Mouse (Mus musculus) cerebellum, postnatal 14 days (tissue): ENCODE results near the gene Agtr1a.

ENCODE experiments used
- DNase-seq, 2 experiments: peaks; one replicate each; pipeline ENCODE4 v3.0.0; 2021; ENCODE audit warnings: mixed read lengths in 2 of 2

Agtr1a gene

DNA sequence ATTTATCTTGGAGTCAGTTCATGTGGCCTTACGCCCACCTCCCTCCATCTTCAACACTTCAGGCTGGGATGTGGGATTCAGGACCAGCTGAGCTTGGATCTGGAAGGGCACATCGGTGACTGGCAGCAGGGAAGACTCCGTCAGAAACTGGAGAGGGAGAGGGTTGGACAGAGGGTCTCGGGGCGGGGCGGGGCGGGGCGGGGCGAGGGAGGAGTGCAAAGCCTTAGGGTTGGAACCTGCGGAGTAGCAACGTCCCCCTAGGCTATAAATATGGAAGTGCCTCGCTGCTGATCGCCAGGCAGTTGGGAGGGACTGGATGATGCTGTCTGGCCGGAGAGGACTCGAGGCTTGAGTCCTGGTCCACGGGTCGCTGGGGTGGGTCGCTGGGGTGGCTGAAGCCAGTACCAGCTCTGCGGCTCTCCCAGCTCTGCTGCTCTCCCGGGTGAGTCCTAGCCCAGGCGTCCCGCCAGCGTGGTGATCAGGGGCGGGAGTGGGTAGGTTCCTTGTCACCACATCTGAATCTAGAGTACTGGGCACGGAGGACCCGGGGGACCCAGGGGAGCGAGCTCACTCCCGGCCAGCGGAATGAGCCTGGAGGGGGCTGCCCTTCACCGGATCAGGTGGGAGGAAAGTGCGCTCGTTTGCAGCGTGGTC, at the start of gene Agtr1a:
Gene Agtr1a (plus strand): TSS at position 294 of the 654 bp plus-strand sequence.
- DNase-seq = peak; percentile 60 to 66

DNA sequence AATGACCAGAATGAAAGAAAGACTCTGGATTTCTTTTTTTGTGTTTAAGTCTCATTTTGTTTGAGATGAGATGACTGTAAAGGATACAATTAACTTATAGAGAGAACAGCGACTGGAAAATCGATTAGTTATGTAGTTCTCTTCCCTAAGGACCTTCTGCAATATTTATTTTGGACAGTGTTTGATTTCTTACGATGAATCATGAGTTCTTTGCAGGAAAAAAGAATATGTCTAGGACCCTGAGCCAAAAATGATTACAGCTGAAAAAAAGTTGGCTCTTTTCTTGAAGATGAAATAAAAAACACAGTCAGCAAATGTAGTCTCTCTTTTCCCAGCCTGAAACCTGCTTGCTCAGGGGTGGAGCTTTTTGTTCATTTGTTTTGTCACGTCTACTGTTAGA, 26.0 kb upstream of the Agtr1a start:
- DNase-seq = no peak

DNA sequence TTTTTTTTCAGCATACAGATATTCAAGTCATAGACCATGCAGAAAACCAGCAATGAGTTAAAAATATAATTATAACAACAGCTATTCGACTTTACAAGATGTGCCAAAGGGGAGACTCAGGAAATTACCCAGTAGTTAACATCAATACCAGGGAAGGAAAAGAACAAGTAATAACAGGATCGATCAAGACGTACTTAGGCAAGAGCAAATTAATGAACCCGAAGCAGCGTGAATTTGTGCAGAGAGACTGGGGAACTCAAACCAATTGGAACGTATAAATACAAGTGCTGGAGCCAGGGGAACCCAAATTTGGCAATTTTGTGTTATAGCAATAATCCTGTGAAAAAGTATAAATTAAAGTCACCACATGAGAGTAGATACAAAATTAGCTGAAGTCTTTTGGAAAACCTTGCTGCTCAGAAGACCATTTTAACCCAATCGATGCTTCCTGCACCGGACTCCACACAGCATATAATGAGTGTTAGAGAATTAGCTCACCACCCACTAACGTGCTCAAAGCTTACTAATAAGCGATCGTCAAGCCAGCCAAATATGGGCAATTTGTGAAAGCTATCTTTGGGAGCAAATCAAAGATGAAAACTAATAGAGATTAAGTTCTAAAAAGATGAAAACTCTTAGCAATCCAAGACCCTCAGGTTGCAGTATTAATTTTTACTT, 11.4 kb upstream of the Agtr1a start:
- no peak for DNase-seq

DNA sequence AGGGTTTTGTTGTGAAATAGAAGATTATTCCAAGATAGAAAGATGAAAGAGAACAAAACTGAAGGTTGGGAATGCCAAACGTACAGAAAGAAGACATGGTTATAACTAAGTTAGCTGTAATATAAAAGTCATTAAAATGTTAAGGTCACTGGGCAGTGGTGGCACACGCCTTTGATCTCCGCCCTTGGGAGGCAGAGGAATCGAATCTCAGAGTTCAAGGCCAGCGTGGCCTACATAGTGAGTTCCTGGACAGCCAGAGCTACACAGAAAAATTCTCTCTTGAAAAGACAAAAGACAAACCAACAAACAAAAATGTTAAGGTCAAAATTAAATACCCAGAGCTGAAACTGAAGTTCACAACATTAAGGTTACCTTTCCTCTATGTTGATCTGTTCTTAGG, 5.2 kb upstream of the Agtr1a start:
- no peak for DNase-seq

DNA sequence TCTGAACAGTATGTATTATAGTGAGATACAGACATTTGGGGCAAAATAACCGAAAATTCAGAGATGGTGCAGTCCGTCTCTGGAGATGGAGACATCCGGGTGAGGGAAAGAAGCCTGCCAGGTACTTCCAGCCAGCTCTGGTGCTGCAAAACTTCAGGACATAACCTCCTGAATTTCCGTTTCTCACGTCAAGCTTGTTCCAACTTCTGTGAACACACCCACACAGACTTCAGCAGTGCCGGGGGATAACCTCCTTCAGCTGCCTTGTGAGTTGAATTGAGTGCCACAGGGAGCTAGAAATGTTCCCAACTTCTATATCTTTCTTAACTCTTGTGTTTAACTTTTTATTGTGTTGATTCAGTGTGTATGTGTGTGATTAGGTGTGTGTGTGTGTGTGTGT, 4.4 kb upstream of the Agtr1a start:
- DNase-seq = no peak

DNA sequence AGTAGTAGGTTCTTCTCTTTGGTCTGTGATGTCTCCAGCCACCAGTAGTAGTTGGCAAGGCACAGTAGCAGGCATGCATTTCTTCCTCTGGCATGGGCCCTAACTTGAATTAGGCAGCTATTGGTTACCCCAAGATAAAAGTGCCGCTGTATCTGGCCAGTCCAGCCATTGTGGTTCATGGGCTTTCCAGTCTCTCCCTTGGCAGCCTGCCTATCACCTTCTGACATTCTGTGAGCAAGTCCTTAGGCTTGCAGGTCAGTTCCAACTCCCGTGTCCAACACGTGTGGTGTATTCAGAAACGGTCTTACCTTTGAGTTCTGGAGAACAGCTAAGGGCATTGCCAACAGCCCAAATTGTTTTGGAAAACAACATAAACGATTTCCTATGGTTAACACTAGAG, 3.7 kb upstream of the Agtr1a start:
- no peak for DNase-seq

DNA sequence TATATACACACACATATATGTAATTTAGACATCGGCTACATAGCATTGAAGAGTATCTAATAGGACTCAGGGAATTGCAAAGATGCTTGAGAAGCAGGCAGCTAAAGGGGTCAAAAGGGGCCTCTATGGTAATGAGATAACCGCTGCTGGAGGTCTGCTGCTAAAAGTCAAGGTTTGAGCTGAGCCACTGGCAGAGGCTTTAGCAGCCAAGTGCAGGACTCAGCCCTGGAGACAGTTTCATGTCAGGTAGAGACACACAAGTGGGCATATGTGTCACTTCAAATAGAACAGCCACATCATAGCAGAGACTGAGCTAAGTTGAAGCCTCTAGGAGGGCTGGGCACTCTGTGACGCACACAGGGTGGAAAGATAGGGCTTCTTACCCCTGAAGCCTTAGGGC, 1.6 kb upstream of the Agtr1a start:
- no peak for DNase-seq

DNA sequence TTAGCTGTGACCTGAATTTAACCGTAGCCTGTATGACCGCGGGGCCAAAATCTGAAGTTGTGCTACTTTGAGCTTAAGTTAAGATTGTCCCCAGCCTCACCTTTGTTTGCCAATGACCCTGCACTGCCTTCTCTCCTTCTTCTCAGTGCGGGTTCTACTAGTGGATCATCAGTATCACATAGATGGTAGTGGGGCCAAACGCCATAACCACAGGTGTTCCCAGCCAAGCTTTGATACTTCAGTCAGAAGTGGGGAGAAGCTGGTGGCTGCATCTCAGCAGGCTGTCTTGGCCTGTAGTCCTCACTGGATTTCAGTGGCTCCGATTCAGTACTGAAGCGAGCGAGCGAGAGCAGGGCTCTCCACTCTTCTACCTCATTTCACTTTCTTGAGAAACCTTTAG, 672 bp downstream of the Agtr1a start:
- DNase-seq = peak in 1 of 2 experiments; percentile 17

DNA sequence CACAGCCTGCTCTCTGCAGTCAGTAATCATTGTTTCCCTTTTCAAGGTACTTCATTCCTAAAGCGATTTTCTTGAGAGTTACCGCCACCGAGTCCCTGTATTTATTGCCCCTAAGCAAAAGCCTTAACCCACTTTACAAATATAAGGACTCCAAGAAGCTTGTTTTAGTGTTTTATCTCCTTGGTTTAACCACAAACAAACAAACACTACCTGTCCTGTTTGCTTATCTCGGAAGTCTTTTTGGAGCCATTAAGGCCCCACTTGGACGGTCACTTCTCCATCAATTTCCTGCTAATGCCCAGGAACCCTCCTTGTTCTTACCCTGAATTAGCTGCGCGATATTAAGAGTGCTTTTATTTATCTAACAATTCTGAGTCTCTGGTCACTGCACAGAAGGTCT, 1.4 kb downstream of the Agtr1a start:
- DNase-seq = no peak

DNA sequence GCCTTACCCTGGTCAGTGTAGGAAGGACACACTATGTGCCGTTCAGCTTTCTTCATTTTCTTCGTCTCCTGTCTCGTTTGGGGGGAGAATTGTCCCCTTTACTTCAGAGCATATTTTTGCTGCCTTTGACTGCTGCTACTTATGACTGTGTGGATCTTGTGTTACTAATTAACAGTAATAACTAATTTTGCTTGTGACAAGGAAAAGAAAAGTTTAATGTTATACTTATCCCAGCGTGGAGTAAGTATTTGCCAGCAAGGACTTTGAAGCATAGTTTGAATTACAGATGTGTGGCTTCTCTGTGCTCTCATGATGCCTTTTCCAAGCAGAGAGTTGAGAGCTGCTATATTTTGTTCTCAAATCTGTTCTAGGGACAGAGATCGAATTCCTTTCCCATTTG, 2.3 kb downstream of the Agtr1a start:
- no peak for DNase-seq

DNA sequence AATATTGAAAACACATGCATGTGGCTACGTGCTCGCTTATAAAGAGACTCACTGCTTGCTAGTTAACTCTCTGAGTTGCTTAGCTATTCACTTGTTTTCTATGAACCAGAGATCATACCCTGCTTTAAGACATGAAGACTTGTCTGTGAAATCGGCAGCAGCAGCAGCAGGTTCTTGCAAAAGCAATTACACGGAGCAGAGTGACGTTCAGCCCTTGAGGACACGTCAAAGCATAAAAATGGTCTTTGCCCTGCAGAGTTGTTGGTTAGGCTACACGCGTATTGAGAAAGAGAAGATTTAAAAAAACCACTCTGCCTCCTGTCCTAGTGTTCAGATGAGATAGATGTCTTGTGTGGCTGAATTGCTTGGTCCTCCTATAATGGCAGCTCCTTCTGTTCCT, 3.7 kb downstream of the Agtr1a start:
- no peak for DNase-seq

DNA sequence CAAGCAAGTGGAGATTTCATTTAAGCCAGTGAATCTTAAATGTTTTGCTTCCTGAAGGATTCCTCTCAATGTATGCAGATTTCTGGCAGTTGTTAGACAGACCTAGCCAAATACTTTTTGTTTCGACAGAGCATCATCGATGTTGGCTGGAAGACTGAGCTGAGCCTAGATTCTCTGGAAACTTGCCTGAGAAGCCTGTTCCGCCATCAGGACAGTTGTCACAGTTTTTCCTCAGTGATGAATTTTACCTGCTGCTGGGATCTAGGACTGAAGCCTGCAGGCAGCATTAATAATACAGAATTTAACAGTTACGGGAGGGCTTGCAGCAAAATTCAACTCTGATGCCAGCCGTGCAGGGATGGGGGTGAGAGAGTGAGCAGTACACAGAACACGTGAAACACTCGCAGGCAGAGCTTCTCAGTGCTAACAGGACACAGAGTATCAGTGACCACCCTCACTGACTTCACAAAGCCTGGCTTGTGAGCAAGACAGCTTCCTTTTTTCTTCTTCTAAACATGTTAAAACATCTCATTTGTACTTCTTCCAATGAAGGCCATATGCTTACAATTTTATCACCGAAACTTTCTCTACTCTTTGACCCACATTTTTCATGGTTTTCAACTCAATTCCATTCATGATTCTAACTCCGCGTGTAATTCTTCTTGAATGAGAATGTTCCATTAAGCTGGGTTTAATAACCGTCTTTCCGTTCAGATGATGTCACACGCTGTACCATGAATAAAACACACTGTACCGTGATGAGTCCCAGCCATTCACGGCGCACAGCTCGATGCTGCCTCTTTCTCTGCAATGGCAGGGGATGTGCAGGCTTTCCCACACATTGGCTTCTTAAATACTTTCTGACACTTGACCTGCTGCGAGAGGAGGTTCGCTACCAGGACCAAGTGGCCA, 6.0 kb downstream of the Agtr1a start:
- DNase-seq = peak; percentile 15 to 18

DNA sequence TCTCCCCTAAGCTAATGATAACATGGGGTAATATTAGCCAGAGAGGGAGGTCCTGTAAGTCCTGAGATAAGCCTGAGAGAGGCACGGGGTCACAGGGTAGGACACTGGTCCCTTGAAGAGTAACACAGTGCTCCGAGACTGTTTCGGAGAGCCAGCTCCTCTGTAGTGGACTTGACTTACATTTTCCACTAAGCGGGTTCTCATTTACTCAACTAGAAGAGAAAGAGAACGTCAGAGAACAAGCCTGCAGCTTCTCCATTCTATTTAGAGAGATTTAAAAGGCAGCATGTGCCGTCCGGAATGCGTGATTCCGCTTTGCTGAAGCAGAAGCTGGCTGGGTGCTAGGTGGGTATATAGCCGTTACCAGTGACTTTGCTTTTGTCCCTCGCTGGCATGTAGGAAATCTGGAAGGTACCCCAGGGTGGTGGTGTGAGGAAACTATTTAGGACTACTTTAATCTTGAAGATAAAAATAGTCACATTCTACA, 9.2 kb downstream of the Agtr1a start:
- DNase-seq = no peak

DNA sequence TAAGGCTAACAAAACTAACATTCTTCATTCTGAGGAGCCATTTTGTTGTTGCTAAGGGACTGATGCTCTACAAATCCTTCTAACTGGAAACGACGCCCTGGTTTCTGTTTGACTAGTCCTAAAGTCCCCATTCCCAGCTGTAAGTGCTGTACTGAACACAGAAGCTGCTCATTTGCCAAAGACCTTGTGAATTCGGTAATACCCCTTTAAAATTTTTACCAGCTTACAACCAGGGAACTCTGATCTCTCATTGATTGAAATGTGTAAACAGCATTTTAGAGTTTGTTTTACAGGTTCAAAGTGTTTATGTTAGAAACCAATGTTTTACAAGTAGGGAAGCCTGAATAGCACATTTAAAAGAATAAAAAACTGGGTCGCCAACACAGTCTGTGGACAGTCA, 10.6 kb downstream of the Agtr1a start:
- no peak for DNase-seq

DNA sequence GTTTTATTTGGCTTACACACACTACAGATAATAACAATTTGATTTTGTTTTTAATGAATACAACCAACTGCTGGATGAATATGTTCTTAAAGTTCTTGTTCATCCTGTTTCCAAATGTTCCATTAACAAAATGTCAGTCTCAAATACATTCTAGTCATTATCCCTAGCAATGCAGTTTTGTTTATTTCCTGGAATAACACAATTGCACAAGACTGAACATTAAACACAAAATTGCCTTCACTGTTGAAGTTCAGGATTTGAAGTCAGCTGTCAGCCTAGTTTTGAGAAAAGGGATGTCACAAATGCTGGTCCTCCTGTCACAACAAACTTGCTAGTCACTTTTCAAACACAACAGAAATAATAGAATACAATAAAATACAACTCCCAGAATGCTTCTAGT, 12.1 kb downstream of the Agtr1a start:
- DNase-seq = no peak

DNA sequence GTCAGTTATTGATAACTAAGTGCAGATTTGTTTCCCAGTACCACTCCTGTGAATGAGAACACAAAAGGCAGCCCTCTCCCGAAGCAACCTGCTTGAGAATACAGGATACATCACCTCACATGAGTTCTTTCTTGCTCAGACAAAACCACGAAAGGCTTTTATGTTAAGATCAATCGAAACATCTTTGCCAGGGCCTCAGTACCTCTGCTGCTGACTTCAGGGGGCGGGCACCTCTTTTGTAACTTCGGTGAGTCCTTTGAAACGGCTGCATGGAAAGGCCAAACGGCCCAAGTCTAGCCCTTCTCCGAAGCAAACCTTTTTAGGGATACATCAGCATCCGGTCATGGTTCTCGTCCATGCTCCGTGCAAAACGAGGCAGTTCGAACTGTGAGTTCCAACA, 15.7 kb downstream of the Agtr1a start:
- DNase-seq = no peak

DNA sequence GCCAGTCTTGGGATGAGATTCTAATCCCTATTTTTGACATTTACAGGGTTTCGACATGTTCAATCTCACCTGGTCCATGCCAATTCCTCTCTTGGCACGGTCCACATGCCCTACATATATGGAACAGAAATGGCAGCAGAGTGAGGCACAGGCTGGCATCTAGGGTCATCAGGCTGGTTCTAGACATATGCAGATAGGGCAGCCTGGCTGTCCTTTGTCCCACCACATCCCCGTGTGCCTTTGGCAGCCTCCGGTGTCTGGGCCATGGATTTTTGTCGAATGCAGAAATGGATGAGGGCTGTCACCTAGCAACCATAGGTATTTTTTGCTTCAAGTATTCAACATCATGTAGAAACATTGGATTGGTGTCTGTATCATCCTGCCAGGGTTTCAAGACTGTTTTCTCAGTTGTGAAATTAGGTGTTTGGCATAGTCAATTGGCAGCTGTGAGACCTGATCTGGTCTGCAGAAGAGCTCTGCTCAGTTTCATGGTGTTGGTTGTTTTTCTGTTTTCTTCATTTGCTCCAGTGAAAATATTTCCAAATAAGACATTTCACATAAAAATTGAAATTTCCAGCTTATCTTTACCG, 18.8 kb downstream of the Agtr1a start:
- DNase-seq = peak; percentile 24 to 41

DNA sequence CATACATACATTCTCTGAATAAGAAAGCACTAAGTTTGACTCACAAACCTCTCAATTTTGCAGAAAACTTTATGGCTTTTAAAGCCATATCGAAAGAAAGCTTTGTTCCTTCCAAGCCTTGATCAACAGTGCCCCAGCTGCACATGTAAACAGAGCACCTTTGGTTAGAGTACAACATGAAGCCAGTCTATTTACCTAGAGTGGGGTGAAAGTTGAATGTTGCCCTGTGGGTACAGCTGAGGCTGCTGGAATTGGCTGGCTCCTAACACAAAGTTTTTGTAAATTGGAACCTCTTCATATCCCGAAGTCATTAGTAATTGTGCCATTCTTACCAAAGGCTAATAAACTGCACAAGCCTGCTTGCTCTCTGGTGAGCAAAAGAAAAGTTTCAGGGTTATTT, 19.7 kb downstream of the Agtr1a start:
- DNase-seq = no peak

DNA sequence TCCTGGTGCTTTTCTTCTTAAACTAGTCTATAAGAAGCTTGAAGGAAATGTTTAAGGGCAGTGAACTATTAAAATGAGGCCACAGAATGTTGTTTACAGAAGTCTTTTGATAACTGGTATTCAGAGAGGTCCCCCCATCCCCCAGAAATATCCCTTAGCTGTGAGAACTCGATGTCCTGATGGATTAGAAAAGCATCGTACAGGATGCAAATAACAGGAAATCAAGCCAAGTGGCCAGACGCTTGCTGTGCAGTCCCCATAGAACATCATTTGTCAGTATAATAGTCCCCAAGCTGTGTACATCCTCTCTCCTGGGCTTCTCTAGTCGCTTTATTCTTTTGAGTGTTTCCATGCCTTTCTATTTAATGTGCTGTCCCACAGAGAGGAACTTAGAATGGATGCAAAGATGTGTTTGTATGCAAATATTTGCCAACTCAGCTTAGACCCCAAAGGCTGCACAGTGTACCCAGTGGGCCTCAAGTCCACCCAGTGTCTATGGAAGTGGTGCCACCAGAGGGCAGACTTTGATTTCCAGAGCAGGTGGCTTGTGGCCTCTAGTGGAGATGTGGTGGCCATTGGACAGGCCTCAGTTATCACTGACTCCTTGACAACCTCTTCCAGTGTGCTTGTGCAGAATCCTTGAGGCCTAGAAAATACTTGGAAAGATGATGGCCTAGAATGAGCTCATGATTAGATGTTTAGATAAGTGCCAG, 22.4 kb downstream of the Agtr1a start:
- DNase-seq = peak in 1 of 2 experiments; percentile 31

DNA sequence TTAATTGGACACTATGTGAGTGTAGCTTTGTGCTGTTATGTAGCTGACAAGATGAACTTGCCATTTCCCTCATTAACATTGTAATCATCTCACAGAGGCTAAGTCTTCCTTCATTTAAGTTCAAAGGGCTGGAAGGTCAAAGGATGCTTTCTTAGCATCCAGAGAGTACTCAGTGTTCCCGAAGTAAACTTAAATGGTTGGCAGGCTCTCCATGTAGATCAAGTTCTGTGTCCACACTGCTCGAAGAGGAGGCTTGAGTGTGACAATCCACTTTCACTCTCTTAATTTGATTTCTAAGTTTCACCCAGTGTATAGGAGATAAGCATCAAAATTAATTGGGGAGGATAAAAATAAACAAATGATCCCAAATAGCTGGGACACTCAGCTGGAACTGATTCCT, 23.6 kb downstream of the Agtr1a start:
- no peak for DNase-seq

DNA sequence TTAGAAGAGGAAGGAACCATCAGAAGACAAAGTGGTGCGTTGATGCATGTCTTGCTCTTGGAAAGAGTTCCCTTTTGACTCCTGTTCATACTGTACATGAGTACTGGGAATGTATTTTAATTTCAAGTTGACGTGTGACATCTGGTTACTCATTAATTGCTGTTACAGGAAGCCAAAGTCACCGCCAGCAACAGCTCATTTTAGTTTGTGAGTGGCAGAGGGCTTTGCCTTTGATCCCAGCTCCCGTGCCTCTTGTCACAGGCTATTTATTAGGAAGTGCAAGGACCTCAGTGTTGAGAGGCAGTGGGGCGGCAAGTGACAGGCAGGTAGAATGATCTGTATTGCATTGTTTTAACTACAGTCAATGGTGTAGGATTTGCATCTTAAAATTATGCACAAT, 24.8 kb downstream of the Agtr1a start:
- no peak for DNase-seq

DNA sequence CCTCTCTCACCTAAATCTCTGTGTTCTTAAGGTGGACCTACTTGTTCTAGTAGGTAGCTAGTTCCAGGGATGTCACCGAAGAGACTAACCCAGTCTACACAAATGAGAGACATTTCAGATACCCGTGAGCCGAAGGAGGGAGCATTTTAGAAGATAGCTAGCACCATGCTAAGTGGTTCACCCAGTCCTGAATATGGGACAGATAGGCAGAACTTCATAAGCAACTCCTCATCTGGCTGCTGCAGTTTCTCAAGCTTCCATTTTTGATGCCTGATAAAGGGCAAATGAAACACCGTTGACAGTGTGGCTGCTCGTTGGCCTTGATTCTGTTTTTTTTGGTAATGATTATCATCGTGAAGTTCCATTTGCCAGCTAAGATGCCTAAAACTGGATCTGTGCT, 25.8 kb downstream of the Agtr1a start:
- no peak for DNase-seq
